Mouse (Mus musculus): ENCODE data around the gene Havcr2. TPM values are rescaled to one million over a fixed set of nuclear protein-coding genes. Genes with fewer than 3 reads are reported as not detected.
"Not testable (repeated sequence)": the region's sequence is repeated elsewhere in the genome, so short reads cannot be mapped to it uniquely, and the experiment has no call there.

The Havcr2 gene
- polyA plus RNA-seq, 1 experiment: 3.5 TPM

DNA sequence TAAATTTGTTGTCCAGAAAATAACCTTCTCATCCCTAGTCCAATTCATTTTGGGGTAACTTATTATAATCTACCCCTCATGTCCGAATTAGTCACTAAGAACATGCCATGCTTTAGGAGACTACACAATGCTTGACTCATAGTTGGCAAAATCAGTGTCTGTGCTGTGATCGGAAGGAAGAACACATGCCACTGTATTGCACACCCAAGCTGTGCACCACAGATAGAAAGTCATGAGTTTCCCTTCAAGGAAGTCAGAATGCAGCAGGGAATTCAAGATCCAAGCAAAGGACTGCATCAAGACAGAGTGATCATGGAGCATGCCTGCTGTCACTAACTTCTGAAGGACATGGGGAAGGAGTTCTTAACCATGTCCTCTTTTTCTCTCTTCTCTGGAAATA lies 33.9 kb downstream of the Havcr2 start:
- Histone ChIP-seq H3K4me3 (ENCODE audit: insufficient read depth, poor library complexity, severe bottlenecking) (no peak overlapping the region), H3ac (ENCODE audit: control insufficient read depth, insufficient read length, low read depth) (no peak overlapping the region), H3K27me3 (ENCODE audit: control insufficient read depth, insufficient read depth, insufficient read length) (no peaks in the 10 kb centered on the region), H3K36me3 (ENCODE audit: control insufficient read depth, insufficient read depth) (no peaks in the 10 kb centered on the region), H3K79me2 (ENCODE audit: control insufficient read depth, insufficient read depth) (no peaks in the 10 kb centered on the region), H3K79me3 (ENCODE audit: low read depth) (no peaks in the 10 kb centered on the region)
- no peak for TF ChIP-seq CTCF (IDR thresholded peaks at IDR 0.05; ENCODE audit: control insufficient read depth, insufficient read depth, insufficient read length)
- no peak for TF ChIP-seq FOSL1 (IDR thresholded peaks at IDR 0.05; ENCODE audit: insufficient read depth, low read length, poor library complexity, severe bottlenecking)
- TF ChIP-seq CEBPB (IDR thresholded peaks at IDR 0.05; ENCODE audit: low read depth): no peak
- no peak for TF ChIP-seq MYOD1 (IDR thresholded peaks at IDR 0.05; ENCODE audit: control insufficient read depth, insufficient read length, low read depth)
- no peak for TF ChIP-seq MYOG (IDR thresholded peaks at IDR 0.05; ENCODE audit: control insufficient read depth, extremely low read depth, insufficient read length)

DNA sequence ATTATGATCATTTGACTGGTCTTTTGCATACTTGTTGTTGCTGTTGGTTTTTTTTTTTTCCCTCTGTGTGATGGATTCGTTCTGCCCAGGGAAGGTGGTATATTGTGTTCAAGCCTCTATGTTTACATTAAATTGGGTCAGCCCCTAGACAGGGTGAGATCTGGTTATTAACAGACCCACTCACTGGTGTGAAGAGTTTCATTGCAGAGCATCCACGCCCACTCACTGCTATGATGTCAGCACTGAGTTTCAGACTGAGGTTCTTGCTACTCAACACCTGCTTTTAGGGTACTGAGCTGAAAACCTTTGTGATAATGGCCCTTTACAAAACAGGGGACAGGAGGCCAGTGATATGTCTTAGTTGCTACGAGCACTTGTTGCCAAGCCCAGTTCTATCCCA lies 52.4 kb downstream of the Havcr2 start:
- H3K4me3 ChIP-seq (ENCODE audit: insufficient read depth, poor library complexity, severe bottlenecking): no peak overlapping the region
- TF ChIP-seq CEBPB (IDR thresholded peaks at IDR 0.05; ENCODE audit: low read depth): no peak
- TF ChIP-seq MAX (IDR thresholded peaks at IDR 0.05): no peak
- no peak for TF ChIP-seq FOSL1 (IDR thresholded peaks at IDR 0.05; ENCODE audit: insufficient read depth, low read length, poor library complexity, severe bottlenecking)
- TF ChIP-seq USF1 (IDR thresholded peaks at IDR 0.05; ENCODE audit: low read depth): no peak
- TF ChIP-seq MYOD1 (IDR thresholded peaks at IDR 0.05; ENCODE audit: control insufficient read depth, insufficient read length, low read depth): no peak
- TF ChIP-seq MYOG (IDR thresholded peaks at IDR 0.05; ENCODE audit: control insufficient read depth, extremely low read depth, insufficient read length): no peak
- no peak for TF ChIP-seq CTCF (IDR thresholded peaks at IDR 0.05; ENCODE audit: control insufficient read depth, insufficient read depth, insufficient read length)
- no peaks in the 10 kb centered on the region for H3K36me3 ChIP-seq (ENCODE audit: control insufficient read depth, insufficient read depth)
- no peaks in the 10 kb centered on the region for H3K79me2 ChIP-seq (ENCODE audit: control insufficient read depth, insufficient read depth)
- H3K27me3 ChIP-seq (ENCODE audit: control insufficient read depth, insufficient read depth, insufficient read length): peaks cover 5% of the 10 kb centered on the region
- H3ac ChIP-seq (ENCODE audit: control insufficient read depth, insufficient read length, low read depth): no peak overlapping the region
- H3K79me3 ChIP-seq (ENCODE audit: low read depth): no peaks in the 10 kb centered on the region

DNA sequence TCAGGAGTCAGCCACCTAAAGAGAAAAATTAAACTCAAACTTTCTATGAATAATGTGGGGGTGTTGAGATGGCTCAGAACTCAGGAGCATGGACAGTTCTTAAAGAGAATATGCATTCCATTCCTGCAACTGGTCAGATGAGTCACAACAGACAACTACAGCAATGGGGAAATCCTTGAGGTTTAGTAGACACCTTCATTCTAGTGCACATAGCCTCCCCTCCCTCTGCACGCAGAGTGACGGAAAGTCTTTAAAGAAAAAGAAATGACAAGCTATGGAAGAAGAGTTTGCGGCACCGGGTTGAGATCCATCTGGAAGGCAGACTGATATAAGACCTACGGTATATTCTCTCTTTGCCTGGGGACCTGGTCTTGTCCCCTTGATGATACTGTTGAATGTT lies 55.2 kb downstream of the Havcr2 start:
- TF ChIP-seq CTCF (IDR thresholded peaks at IDR 0.05; ENCODE audit: control insufficient read depth, insufficient read depth, insufficient read length) (no peak), USF1 (IDR thresholded peaks at IDR 0.05; ENCODE audit: low read depth) (no peak), MYOD1 (IDR thresholded peaks at IDR 0.05; ENCODE audit: control insufficient read depth, insufficient read length, low read depth) (no peak), MAX (IDR thresholded peaks at IDR 0.05) (no peak), CEBPB (IDR thresholded peaks at IDR 0.05; ENCODE audit: low read depth) (no peak), FOSL1 (IDR thresholded peaks at IDR 0.05; ENCODE audit: insufficient read depth, low read length, poor library complexity, severe bottlenecking) (no peak), MYOG (IDR thresholded peaks at IDR 0.05; ENCODE audit: control insufficient read depth, extremely low read depth, insufficient read length) (no peak)
- Histone ChIP-seq H3K79me3 (ENCODE audit: low read depth) (no peaks in the 10 kb centered on the region), H3K79me2 (ENCODE audit: control insufficient read depth, insufficient read depth) (no peaks in the 10 kb centered on the region), H3ac (ENCODE audit: control insufficient read depth, insufficient read length, low read depth) (no peak overlapping the region), H3K27me3 (ENCODE audit: control insufficient read depth, insufficient read depth, insufficient read length) (peaks cover 5% of the 10 kb centered on the region), H3K36me3 (ENCODE audit: control insufficient read depth, insufficient read depth) (no peaks in the 10 kb centered on the region), H3K4me3 (ENCODE audit: insufficient read depth, poor library complexity, severe bottlenecking) (no peak overlapping the region)

DNA sequence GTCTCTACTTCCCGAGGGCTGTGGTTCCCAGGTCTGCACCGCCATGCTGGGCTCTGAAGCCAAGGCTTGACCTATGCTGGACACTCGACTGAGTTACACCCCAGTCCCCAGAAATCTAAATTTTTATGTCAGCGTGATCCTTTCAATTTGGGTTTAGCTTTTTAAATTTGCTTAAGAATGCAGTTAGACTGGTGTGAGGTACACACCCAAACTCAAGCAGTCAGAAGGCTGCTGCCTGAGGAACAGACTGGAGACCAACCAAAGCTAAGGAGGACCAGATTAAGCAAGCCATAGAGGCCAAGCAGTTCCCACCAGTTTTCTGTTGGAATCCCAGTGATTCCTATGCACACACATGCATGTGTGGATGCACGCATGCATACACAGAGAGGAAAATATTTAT lies 66.6 kb downstream of the Havcr2 start:
- H3ac ChIP-seq (ENCODE audit: control insufficient read depth, insufficient read length, low read depth); H3K79me3 ChIP-seq (ENCODE audit: low read depth); H3K27me3 ChIP-seq (ENCODE audit: control insufficient read depth, insufficient read depth, insufficient read length); H3K79me2 ChIP-seq (ENCODE audit: control insufficient read depth, insufficient read depth); H3K36me3 ChIP-seq (ENCODE audit: control insufficient read depth, insufficient read depth); H3K4me3 ChIP-seq (ENCODE audit: insufficient read depth, poor library complexity, severe bottlenecking): not testable (repeated sequence)

DNA sequence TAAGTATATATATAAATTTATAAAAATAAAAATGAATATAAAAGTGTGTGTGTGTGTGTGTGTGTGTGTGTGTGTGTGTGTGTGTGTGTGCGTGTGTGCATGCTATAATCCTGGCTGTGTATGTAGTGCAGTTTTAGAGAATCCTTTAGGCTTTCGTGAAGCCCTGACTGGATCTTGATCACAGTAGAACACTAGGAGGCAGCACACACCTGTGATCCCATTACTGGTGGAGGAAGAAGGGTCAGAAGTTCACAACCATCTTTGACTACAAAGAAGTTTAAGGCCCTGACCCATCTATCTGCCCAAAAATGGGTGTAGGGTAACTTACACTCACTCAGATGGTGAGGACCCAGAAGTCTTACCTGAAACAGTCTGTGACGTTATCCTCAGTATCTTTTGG lies 68.0 kb downstream of the Havcr2 start:
- no peaks in the 10 kb centered on the region for H3K79me3 ChIP-seq (ENCODE audit: low read depth)
- TF ChIP-seq FOSL1 (IDR thresholded peaks at IDR 0.05; ENCODE audit: insufficient read depth, low read length, poor library complexity, severe bottlenecking): no peak
- no peak for TF ChIP-seq CTCF (IDR thresholded peaks at IDR 0.05; ENCODE audit: control insufficient read depth, insufficient read depth, insufficient read length)
- TF ChIP-seq MAX (IDR thresholded peaks at IDR 0.05): no peak
- no peak for TF ChIP-seq CEBPB (IDR thresholded peaks at IDR 0.05; ENCODE audit: low read depth)
- no peak for TF ChIP-seq MYOD1 (IDR thresholded peaks at IDR 0.05; ENCODE audit: control insufficient read depth, insufficient read length, low read depth)
- no peak for TF ChIP-seq USF1 (IDR thresholded peaks at IDR 0.05; ENCODE audit: low read depth)
- no peak for TF ChIP-seq MYOG (IDR thresholded peaks at IDR 0.05; ENCODE audit: control insufficient read depth, extremely low read depth, insufficient read length)

DNA sequence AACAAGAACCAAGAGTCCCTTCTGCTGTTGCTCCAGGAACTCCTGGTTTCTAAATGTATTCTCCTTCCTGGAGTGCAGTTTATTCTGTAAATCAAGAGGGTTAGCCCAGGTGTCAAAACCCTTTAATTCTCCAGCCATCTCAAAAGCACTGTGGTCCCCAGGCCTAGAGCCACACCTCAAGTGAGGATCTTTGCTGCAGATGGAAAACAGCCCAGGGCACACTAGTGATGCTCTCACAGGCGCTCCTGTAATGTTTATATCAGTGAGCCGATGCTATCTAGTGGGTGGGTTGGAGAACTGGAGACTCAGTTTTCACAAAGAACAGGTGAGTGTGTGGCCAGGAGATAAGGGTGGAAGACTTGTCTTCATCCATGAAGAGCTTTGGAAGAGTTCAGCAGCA lies 69.2 kb downstream of the Havcr2 start, which contains the start of gene Gm12169:
TSS of gene Gm12169 (plus strand) at position 301 of the 400 bp plus-strand sequence.
- H3K79me3 ChIP-seq (ENCODE audit: low read depth): no peaks in the 10 kb centered on the region
- H3K79me2 ChIP-seq (ENCODE audit: control insufficient read depth, insufficient read depth): no peaks in the 10 kb centered on the region
- H3K4me3 ChIP-seq (ENCODE audit: insufficient read depth, poor library complexity, severe bottlenecking): no peak within 1 kb of the TSS
- no peak within 1 kb of the TSS for H3ac ChIP-seq (ENCODE audit: control insufficient read depth, insufficient read length, low read depth)
- peaks cover 2% of the 10 kb centered on the region for H3K27me3 ChIP-seq (ENCODE audit: control insufficient read depth, insufficient read depth, insufficient read length)
- no peak for TF ChIP-seq MYOG (IDR thresholded peaks at IDR 0.05; ENCODE audit: control insufficient read depth, extremely low read depth, insufficient read length)
- no peak for TF ChIP-seq CEBPB (IDR thresholded peaks at IDR 0.05; ENCODE audit: low read depth)
- TF ChIP-seq CTCF (IDR thresholded peaks at IDR 0.05; ENCODE audit: control insufficient read depth, insufficient read depth, insufficient read length): no peak
- no peak for TF ChIP-seq FOSL1 (IDR thresholded peaks at IDR 0.05; ENCODE audit: insufficient read depth, low read length, poor library complexity, severe bottlenecking)
- TF ChIP-seq USF1 (IDR thresholded peaks at IDR 0.05; ENCODE audit: low read depth): no peak
- TF ChIP-seq MAX (IDR thresholded peaks at IDR 0.05): no peak
- TF ChIP-seq MYOD1 (IDR thresholded peaks at IDR 0.05; ENCODE audit: control insufficient read depth, insufficient read length, low read depth): no peak
- no peaks in the 10 kb centered on the region for H3K36me3 ChIP-seq (ENCODE audit: control insufficient read depth, insufficient read depth)

More for the DNA sequence above, 68.0 kb downstream of the Havcr2 start:
- H3K27me3 ChIP-seq (ENCODE audit: control insufficient read depth, insufficient read depth, insufficient read length): no peaks in the 10 kb centered on the region
- no peaks in the 10 kb centered on the region for H3K79me2 ChIP-seq (ENCODE audit: control insufficient read depth, insufficient read depth)
- no peak overlapping the region for H3K4me3 ChIP-seq (ENCODE audit: insufficient read depth, poor library complexity, severe bottlenecking)
- H3K36me3 ChIP-seq (ENCODE audit: control insufficient read depth, insufficient read depth): no peaks in the 10 kb centered on the region
- no peak overlapping the region for H3ac ChIP-seq (ENCODE audit: control insufficient read depth, insufficient read length, low read depth)

All from C2C12 (cell line).